8 mouse cellular contexts compared by ENCODE assay signal in the genomic region with DNA sequence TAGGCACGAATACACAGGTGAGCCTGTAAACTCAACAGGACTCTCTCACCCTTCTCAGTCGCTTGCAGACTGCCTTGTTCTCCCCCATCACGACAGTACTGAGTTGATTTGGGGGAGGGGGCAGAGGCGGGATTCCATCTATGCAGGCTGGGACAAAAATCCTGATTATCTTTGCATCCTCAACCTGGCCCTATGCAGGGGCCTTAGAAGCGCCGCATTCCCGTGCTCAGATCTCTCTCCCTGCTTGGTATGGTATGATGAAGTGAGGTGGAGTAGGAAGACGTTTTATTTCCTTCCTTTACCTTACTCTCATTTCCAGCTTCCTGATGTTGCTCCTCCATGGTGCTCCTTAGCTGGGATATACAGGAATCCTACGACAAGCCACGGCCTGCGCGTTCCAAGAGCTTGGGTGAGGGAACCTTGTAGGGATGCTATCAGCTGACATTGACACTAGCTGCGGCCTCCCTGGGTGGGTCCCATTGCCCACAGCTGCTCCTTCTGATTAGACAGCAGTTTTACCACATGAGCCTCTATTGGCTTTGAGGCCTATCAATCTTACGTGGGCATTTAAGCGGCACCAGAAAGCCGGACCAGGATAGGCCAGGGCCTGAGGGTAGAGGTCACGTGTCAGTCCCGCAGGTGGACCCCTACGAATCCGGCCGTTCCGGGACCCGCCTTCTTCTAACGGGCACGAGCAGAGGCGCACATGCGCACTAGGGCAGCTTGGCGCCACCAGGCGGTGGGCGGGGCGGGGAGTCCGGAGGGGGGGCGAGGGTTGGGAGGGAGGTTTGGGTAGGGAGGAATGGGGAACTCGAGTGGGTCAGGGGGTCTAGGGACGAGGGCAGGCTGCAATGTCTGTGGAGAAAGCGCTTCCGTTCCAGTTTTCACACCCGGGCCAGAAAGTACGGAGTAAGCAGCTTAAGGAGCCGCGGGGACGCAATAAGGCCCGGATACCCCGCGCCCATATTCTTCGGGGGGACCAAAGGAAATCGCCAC. TPM values are rescaled to one million over a fixed set of nuclear protein-coding genes. Genes with fewer than 3 reads are reported as not detected.
DNase-seq lines count a peak whose midpoint lies in the region; ATAC-seq and TF ChIP-seq lines count a peak whose summit lies in the region.

Snx32 (minus strand) TSS at position 508 of the 996 bp plus-strand sequence.

- peak within 1 kb of the TSS; percentile 71 for H3K9ac ChIP-seq in hindbrain, embryonic 16.5 days (ENCODE audit: low read depth, low read length)

- TF ChIP-seq CTCF in left cerebral cortex, adult 2 months (IDR thresholded peaks at IDR 0.05), result peak; percentile 32

- H3K27me3 ChIP-seq in hindbrain, embryonic 16.5 days (replicated peaks; ENCODE audit: control insufficient read depth, insufficient read depth, low read length), result no peaks in the 10 kb centered on the region

- DNase-seq in WW6 (ENCODE audit: low read depth, low spot score), result peak; percentile 93
- DNase-seq in cerebellum, postnatal 4 days (ENCODE audit: low spot score in 2 of 2), result peak; percentile 93 to 96
- DNase-seq in gastrocnemius, adult 18-20 months (ENCODE audit: low spot score), result peak; percentile 99
- peak; percentile 95 to 98 for DNase-seq in left cerebral cortex, adult 2 months (ENCODE audit: extremely low spot score in 1 of 2, low spot score in 2 of 2)
- peak; percentile 99 for DNase-seq in right cerebral cortex, adult 2 months (ENCODE audit: low spot score in 2 of 2)
- peak; percentile 96 for DNase-seq in urinary bladder, postnatal 14 days (ENCODE audit: low spot score)

- H3K4me3 ChIP-seq in hindbrain, embryonic 16.5 days (ENCODE audit: low read length), result peak within 1 kb of the TSS; percentile 51
- peak within 1 kb of the TSS; percentile 59 for H3K4me3 ChIP-seq in left cerebral cortex, adult 2 months

- H3K9me3 ChIP-seq in hindbrain, embryonic 16.5 days (ENCODE audit: control insufficient read depth, low read length), result no peaks in the 10 kb centered on the region

- intact Hi-C loops in left cerebral cortex, adult 2 months (cut with DNase I), result loop anchor here (2.0 kb wide), 1 partner anchor 20 kb away; the partner anchor contains the start of gene Cfl1

- H3K4me1 ChIP-seq in hindbrain, embryonic 16.5 days (ENCODE audit: control insufficient read depth, insufficient read depth, low read depth, low read length), result peaks cover 20% of the 10 kb centered on the region

- peak within 1 kb of the TSS; percentile 51 for H3K27ac ChIP-seq in hindbrain, embryonic 16.5 days (ENCODE audit: low read depth, low read length)
- H3K27ac ChIP-seq in left cerebral cortex, adult 2 months, result peak within 1 kb of the TSS; percentile 90

- 1% methylated on average over 47 of the region's 47 CpGs for WGBS in hindbrain, embryonic 16.5 days

- H3K4me2 ChIP-seq in hindbrain, embryonic 16.5 days (ENCODE audit: low read length), result peak within 1 kb of the TSS; percentile 56

- no peaks in the 10 kb centered on the region for H3K36me3 ChIP-seq in hindbrain, embryonic 16.5 days (ENCODE audit: control insufficient read depth, insufficient read depth, low read length)

- peak; percentile 100 for ATAC-seq in hindbrain, embryonic 16.5 days
- peak; percentile 87 for ATAC-seq in megakaryocyte, adult 5-6 weeks (ENCODE audit: poor library complexity, severe bottlenecking)

RNA-seq across cellular contexts. Expression of gene Snx32, which starts in this region (rescaled TPM):
- total RNA-seq in gastrocnemius, adult 18-20 months (2021), result 1 to 10 TPM; 5.5 to 5.8 TPM
- polyA plus RNA-seq in hindbrain, embryonic 16.5 days (2015; fragmentation: Nextera tagmentation; extraction: Ambion mirVana), result 92.7 and 101 TPM in 2 replicates
- total RNA-seq in left cerebral cortex, adult 2 months (2021), result 10 to 100 TPM; 81.5 to 89.0 TPM
- total RNA-seq in megakaryocyte, adult 5-6 weeks (2015), result 2.7 and 4.8 TPM in 2 replicates
- total RNA-seq in megakaryocyte, adult 5-6 weeks (2017), result 1.5 and 3.0 TPM in 2 replicates

Comparison
In these comparisons a context has a peak if more than half of its experiments do, and no peak if none do; other contexts are left out.
1. Peak in every context shown above with its lines: DNase-seq, ATAC-seq, H3K4me3 ChIP-seq and H3K27ac ChIP-seq.
2. RNA of gene Snx32 (total RNA-seq): 81.5 to 89.0 TPM in left cerebral cortex, adult 2 months; 5.5 to 5.8 TPM in gastrocnemius, adult 18-20 months and 1.5 to 4.8 TPM in megakaryocyte, adult 5-6 weeks; every median in the first group is over 10 times any median in the second.